Mouse (Mus musculus) gastrocnemius, postnatal 10 days (tissue): ENCODE results near the gene B9d2. TPM values are rescaled to one million over a fixed set of nuclear protein-coding genes. Genes with fewer than 3 reads are reported as not detected.

ENCODE experiments used
- DNase-seq: peaks from one replicate; pipeline ENCODE4 v3.0.0; 2021; ENCODE audit warnings: mixed read lengths
- long read RNA-seq, 2 experiments: library from polyadenylated mRNA; stranded (forward); transcript quantifications; one replicate each; pipeline ENCODE4 v2.0.0; 2021
- total RNA-seq, 2 experiments: library from RNA; stranded (reverse); gene quantifications; 2 replicates each; pipeline ENCODE4 v1.2.3; 2021

B9d2 gene
- 10 to 100 TPM; 10.5 to 10.9 TPM for total RNA-seq
- long read RNA-seq, experiment 1, transcript B9d2-203 (4 exons, 995 nt), result major isoform, 6 of 6 reads
- long read RNA-seq, experiment 1, partial matches to known transcripts, result 0 of 6 reads
- long read RNA-seq, experiment 1, other reads (novel, unspliced or antisense), result 0 of 6 reads
- long read RNA-seq, experiment 2, transcript B9d2-203 (4 exons, 995 nt), result major isoform, 12 of 12 reads
- long read RNA-seq, experiment 2, partial matches to known transcripts, result 0 of 12 reads
- long read RNA-seq, experiment 2, other reads (novel, unspliced or antisense), result 0 of 12 reads

DNA sequence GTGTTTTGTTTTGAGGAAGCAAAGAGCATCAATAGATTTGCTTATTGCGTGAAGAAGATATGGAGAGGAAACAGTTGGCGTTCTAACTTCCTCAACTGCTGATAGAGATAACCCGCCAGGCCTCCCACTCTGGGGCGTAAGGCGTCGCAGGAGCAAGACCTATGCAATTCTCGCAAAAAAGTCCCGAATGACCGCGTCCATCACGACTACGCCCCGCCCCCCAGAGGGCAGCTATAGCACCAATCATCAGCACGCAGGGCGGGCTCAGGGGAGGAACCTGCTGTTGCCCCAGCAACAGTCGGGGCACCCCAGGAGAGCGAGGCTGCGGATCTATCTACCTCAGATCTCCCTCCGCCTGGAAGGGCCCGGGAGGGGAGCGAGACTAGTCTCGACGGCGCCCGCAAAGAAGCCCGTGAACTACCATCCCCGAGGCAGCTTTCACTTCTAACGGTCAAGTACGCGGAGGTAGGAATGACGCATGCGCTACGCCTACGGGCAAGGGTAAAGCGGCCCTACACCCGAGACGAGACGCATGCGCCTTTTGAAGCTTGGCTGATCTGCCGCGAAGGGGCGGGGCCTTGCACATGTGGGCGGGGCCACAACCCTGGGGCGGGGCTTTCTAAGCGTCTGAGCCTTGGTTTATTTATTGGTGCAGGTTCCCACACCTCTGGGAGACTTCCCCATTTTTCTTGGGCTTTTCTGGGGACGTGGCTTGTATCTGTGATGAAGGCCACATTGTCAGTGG lies at the start of gene B9d2:
B9d2 (plus strand) TSS at position 267 of the 745 bp plus-strand sequence.
- peak; percentile 96 for DNase-seq

DNA sequence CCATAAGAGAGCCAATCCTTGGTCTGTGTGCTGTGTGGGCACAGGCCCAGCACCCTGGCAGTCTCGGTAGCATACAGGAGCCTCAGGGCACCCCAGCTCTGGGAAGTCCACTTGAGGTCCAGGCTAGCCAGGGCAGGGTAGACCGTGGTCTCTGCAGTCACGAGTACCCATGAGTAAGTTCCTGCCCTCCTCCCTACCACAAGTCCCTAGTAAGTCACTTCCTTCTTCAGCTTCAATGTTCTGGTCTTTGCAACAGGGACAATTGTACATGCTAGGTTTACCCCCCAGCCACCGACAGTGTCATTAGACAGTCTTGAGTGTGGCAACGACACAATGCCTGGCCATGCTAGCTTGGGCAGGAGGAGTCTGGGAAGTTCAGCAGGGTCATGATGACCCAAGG lies 47.9 kb upstream of the B9d2 start:
- DNase-seq, result no peak

DNA sequence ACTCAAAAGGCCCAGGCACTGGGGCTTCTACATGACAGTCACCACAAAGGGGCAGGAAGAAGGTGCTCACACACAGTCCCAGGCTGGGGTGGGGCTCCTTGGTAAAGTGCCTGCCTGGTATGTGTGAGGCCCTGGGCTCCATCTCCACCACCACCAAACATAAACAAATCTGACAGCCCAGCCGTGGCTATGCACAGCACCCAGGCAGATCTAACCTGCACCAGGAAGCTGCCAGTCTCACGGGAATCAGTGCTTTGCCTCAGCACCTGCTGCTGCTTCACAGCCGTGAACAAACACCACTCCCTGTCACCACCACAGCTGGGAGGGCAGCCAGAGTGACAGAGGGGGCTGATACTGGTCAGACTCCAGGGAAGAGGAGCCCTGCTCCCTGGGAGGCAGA lies 44.2 kb upstream of the B9d2 start:
- DNase-seq, result no peak

DNA sequence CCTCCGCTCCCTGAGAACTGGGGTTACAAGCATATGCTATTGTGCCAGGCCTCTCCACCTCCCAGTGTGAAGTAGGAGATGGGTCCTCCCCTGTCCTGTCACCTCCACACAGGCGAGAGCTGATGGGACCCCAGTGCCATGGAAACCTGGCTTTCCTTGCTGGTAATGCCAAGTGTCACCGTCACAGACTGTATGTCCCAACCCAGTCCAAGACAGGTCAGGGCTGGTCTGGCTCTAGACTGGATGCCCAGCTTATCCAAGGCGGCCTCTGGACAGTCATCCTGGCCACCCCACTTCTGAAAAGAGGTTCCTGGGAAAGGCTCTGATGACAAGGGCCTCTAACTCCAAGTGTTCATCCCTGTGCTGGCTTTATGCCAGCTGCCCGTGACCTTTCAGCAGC lies 43.5 kb upstream of the B9d2 start:
- no peak for DNase-seq

DNA sequence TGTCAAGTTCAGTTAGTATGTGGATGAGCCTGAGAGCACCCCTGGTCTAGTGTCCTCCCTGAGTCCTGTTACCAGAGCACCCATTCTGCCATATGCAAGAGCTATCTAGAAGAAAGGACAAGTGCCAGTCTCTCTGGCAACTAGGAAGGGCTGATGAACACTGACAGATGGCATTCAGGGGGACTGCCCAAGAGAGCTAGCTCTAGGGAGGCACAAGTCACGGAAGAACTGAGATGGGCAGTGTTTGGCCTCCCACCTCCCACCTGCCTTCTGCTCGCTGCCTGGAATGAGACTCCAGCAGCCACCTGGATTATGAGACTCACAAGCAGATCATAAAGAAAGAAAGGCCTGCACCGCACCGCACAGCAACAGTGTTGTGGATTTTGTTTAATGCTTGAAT lies 40.8 kb upstream of the B9d2 start:
- no peak for DNase-seq

DNA sequence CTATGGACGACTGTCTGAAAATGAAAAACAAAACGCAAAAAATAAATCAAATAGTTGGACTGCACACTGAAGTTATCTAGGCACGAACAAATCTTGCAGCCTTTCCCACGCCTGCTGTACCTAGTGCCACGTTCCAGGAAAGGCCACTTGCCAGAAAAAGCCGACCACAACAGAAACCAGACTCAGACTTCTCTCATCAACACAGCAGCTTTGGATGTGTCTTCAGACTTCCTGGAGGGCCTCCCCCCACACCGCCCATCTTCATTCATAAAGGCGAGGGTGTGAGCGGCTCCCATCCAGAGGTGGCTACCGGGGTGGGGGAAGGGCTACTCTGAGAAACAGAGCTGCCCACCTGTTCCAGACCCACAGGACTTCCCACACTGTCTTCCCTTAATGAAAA lies 36.4 kb upstream of the B9d2 start:
- no peak for DNase-seq

DNA sequence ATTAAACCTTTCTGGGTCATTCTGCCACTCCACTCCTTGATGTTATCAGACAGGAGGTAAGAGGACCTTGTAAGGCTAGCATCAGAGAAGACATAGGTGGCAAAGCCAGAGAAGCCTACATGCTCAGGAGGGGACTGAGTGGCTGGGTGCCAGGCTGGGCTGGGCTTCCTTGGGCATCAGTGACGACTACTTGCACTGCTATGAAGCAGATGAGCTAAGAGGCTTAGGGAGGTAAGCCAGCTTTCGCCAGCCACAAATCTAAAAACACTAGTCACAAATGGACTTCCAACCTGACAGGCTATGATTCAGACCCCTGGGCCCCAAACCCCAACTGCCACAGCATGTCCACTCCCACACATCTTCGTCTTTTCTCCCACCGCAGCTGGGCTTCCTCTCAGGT lies 35.9 kb upstream of the B9d2 start:
- DNase-seq, result no peak

DNA sequence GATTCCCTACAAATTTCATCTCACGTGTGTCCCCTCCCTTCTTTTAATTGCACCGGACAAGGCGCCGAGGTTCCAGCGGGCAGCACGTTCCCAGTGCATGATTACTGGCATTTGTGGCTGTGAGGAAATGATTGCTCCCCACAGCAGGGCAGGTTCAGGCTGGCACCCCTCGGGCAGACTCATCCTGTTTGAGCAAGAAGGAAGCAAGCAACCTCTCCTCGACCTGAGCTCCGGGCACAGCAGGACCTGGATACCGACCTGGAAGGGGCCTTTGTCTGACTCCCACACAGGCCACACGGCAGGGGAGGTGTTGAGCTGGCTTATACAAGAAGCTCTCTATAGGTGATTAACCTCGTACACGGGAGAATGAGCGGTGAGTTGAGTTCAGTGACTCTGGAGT lies 35.5 kb upstream of the B9d2 start:
- no peak for DNase-seq

DNA sequence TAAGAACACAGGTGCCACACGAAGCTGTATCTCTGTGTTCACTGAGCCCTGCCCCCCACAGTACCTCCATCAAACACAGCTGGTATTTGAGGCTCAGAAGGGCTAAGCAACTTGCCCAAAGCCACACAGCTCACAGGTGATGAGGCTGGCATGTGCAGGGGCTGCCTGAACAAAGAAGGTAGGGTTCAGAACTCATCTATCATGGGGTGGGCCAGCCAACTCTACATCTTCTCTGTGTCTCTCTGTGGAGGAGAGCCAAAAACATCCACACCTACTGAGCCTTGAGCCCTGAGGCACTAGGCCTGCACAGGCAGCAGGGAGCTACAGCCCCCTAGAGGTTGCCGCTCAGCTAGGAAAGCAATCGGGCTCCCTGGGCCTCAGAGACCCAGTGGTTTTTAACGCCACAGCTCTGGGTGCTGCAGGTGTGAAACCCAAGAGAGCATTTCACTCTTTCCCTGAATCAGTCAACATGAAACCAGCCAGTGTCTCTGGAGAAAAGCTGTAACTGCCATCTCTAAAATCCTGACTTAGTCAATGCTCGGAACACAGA lies 32.9 kb upstream of the B9d2 start:
- DNase-seq, result no peak

DNA sequence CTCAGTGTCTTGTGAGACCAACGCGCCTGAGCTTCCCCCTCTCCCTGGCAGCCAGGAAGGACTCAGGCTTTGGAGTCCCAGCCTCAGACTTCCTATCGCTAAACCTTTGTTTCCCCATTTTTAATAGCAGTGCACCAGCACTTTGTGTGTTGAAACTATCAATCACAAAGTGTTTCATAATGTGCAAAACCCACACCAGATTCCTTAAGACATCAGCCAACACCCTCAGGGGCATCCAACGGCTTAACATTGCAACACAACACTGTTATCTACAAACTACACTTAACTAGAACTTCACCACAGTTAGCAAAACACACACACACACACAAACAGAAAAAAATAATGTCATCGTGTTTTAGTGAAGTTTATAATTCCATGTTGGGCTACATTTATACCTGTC lies 30.7 kb upstream of the B9d2 start:
- no peak for DNase-seq

DNA sequence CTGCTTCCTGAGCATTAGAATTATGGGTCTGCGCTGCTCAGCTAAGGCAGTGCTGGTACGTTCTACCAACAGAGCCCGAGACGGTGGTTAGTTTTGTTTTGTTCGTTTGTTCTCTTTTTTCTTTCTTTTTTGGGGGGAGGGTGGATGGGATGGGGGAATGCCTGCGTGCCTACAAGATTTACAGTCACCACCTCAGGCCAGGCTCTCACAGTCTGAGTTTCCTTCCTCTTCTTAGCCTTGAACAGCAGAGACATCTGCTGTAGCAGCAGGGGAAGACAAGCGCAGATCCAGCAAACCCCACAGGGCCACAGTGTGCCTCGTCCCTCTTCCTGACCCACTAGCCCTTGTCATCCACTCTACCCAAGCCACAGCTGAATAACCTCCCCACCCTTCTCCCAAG lies 29.3 kb upstream of the B9d2 start:
- no peak for DNase-seq

DNA sequence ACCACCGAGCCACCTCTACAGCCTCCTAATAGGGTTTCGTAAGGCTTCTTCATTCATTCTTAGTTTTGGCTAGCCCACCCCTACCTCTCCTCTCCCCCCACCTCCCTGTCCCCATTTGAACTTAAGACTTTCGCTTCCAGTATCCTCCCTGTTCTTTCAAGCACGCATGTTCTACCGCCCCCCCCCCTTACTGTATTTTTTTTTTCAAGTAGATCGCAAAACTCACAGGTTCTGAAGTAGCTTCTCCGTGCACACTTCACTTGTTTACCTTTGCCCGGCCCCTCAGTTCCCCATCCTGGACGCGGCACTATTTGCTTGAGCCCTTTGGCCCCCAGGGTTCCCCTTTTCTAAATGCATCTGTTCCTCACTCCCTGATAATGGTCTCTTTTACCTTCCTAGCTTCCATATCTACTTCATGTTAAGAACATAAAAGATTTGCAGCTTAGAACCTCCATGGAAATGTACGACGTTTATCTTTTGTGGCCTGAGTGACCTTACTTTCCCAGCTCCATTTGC lies 28.3 kb upstream of the B9d2 start:
- DNase-seq, result no peak

DNA sequence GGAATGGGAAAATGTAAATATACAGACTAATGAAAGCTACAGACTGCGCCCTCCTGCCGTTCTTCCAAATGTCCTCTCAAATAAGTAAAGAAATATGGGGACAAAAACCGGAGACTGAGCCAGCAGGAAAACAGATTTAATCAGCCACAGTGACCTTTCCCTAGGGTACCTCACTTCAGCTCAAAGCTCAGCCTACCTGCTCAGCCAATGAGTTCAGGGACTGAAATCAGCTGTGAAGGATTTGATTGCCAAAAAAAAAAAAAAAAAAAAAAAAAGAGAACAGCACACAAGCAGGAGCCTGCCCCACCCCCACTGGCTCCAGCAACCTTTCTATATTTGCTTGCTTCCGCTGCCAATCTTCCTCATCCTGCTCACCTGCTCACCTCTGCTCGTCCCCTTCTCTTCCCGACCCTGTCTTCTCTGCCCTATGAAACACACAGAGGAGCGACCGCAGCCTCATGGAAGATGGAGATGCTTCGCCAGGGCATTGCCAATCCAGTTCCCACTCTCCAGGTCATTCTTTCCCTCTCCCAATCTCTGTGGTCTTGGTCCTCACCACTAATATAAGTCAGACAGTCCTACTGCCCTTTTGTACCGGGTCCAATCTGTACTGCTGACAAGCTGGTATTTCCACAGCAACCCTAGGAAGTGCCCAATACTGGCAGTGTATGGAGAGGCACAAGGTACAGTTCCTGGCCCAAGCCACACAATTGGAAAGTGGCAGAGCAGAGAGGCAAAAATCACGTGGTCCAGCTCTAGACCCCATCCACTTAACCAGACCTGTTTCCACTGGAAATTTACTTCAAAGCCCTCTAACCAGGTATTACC lies 24.8 kb upstream of the B9d2 start:
- no peak for DNase-seq

DNA sequence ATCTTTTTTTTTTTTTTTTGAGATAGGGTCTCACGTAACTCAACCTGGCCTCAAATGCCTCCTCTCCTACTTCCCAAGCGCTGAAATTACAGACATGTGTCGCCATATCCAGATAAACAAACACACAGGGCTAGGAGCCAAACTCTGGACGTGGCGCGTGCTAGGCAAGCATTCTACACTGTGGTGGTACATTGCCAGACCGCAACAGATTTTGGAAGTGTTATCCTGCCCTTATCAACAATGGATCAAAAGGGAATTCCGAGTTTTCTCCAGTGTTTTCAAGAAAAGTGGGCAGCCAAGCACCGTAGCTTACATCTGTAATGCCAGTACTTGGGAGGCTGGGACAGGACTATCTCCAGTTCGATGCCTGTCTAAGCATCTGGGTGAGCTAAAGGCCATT lies 22.8 kb upstream of the B9d2 start:
- DNase-seq, result no peak

DNA sequence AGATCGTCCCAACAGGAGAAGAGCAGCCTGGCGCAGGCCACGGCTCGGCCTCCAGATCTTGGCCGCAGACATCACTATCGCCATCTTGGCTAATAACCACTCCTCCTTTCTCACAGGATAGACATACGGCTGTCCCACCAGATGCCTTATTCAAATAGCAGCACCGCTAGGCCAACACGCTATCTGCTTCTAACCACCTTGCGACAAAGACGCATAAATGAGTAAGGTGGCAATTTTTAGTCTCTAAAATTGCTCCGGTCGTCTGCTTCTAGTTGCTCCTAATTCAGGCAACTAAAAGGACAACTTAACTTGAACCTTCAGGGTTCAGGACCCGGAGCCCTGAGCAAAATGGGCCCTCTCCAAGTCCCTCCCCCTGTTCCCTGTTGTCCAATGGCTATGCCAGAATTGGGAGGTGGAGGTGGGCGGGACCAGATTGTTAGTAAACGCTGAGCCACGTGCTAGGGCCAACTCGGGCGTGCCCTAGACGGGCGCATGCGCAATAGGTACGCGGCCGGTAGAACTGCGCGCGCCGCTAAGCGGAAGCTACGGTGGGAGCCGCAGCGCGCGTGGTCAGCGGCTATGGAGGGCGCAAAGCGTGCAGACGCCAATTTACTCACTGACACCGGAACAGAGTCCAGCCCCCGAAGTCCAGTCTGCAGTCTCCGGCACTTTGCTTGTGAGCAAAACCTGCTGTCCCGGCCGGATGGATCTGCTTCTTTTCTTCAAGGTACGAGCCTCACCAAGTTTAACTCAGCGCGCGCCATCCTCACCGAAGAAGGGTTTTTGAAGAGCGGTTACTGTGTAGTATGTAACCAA lies 21.7 kb upstream of the B9d2 start, which contains the start of the genes Bckdha and Exosc5:
Bckdha (minus strand) TSS at position 325 of the 816 bp plus-strand sequence.
Exosc5 (plus strand) TSS at position 508 of the 816 bp plus-strand sequence.
- DNase-seq, result peak; percentile 97

DNA sequence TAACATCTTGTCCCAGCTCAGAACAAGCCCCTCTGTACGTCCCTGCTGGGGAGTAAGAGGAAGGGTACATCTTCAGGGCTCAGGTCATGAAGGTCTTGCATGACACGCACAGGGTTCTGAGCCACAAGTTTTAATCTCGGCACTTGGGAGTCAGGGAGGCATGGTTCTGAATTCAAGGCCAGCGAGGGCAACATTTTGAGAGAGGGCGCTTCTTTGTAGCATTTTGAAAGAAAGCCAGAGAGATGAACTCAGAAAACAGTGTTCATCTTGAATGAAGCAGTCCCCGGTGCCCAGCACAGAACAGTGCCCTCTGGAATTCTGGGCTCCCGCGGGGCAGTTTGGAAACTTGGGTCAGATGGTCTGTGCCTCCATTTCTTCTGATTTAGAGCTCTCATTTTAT lies 14.2 kb upstream of the B9d2 start:
- DNase-seq, result no peak

DNA sequence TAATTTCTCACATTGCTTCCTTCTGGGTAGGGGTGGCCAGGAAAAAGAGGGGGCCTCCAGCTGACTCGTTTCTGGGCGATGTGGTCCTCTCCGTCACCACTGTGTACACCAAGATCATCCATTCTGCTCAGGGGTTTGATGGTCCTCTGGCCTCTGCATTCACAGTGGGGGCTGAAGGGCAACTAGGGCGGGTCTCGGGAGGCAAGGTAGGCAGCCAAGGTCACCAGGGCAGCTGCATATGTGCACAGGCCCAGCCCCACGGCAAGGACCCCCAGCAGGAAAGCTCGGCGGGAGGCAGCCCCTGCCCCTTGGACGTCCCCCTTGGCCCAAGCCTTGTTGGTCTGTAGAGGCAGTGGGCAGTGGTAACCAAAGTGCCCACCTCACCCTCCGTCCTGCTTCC lies 11.4 kb upstream of the B9d2 start:
- no peak for DNase-seq

DNA sequence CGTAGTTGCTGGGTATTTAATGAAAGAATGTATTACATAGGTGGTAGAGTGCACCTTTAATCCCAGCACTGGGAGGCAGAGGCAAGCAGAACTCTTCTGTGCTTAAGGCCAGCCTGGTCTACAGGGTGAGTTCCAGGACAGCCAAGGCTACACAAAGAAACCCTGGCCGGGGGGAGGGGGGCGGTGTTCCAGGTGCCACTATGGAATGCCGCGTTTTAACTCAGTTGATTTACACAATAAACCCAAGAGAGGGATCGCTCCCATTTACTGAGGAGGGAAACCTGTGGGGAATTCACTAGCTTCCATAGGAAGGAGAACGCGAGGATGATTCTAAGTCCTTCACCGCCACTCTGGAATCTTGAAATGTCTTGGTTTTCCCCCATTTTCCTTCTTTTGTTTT lies 10.9 kb upstream of the B9d2 start:
- DNase-seq, result no peak

DNA sequence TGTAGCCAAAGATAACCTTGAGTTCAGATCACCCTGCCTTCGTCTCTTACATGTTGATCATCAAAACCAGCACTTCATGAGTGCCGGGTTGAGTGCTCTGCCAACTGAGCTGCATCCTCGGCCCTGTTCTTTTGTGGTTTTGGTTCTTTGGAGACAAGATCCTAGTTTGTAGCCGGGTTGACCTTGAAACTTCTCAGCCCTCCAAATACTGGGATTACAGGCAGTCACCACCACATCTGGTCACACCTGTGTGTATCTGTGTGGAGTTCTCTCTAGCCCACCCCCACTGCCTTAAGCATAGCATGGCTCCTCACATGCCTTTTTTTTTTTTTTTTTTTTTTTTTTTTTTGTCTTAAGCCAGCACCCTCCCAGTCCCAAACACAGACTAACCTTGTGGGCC lies 10.5 kb upstream of the B9d2 start:
- DNase-seq, result no peak

DNA sequence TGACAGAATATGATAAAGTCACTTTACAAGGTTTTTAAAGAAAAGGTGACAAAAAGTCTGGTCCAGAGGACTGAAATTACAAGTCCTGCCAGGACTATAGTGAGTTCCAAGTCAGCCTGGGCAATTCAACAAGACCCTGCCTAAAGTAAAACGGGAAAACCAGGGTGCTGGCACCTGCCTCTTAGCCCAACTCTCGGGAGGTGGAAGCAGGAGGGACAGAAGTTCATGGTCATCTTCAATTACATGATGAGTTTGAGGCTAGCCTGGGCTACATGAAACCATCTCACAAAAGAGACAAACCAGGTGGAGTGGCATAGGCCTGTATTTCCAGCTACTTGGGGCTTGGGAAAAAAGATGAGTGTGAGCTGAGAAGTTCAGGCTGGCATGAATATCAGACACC lies 8.9 kb upstream of the B9d2 start:
- DNase-seq, result no peak

DNA sequence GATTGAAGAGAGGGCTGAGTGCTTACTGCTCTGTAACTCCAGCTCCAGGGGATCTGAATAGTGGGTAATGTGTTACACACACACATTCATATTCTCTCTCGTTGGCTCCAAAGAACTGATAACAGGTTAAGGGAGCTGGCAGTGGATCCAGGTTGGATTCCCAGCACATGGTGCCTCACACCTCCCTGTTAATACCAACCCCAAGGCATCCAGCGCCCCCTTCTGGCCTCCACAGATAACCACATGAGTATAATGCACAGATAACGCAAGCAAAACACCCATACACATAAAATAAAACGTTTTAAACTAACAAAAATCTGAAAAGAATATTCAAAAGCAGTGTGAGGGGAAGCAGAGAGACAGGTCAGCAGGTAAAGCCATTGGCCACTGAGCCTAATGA lies 8.1 kb upstream of the B9d2 start:
- DNase-seq, result no peak

DNA sequence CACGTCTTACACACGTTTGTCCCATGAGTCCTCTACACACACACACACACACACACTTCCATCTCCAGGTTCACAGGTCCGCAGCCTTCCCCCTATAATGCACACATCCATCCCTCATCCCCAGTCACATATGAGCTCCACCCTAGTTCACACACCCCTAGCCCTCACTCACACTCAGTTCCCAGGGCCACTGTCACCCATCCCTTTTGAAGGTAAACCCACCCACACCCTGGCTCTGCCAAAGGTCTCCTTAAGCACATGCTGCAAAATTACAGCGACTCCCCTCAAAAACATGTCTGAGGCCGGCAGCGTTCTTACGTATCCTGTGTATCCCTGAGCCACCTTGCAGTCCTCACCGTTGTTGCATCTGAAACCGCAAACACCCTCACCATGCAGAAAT lies 6.3 kb upstream of the B9d2 start:
- no peak for DNase-seq
